Mouse (Mus musculus): Measurements from ENCODE around the gene Rimbp2.
"Not testable (repeated sequence)": the region's sequence is repeated elsewhere in the genome, so short reads cannot be mapped to it uniquely, and the experiment has no call there.

Gene Rimbp2

DNA sequence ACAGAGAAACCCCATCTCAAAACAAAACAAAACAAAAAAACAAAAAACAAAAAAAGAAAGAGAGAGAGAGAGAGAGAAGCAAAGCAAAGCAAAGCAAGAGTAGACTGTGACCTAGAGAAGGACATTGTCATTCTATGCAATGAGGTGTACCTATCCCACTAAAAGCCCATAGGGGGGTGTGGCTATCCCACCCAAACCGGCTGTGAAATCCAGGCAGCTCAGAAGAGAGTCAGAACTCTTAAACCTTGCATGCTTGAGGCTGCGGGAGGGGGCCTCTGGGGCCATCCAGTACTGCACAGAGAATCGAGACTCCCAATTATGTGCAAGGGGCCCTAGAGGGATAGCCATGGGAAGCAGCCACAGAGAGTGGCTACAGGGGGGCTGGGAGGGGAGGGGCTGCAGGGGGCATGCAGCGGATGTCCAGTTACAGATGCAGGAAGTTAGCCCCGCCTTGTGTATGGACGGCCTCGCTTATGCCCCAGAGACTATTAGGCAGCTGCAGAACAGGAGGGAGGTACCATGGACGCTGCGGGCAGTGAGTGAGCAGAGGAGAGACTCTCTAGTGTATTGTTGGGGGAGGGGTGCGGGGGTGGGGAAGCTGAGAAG lies 184.2 kb downstream of the Rimbp2 start:
- in situ Hi-C loops (cut with MboI, MseI): no loop called here

DNA sequence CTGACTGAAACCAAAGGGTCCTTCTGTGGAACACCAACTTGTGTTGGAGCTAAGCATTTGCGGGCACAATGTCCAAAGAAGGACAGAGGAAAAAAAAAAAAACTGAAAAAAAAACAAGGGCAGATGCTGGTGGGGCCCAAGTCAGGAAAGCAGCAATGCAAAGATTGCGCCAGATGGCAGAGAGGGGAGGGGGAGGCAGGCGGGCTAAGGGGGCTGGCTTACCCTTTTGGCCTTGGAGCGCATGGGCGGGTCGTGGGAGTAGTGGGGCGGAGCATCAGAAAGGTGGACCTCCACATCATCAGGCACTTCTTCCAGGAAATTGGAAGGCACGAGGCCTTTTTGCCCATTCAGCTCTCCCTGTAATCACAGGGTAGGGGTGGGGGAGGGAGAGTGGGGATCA lies 192.2 kb downstream of the Rimbp2 start:
- in situ Hi-C loops (cut with MboI, MseI): no loop called here

DNA sequence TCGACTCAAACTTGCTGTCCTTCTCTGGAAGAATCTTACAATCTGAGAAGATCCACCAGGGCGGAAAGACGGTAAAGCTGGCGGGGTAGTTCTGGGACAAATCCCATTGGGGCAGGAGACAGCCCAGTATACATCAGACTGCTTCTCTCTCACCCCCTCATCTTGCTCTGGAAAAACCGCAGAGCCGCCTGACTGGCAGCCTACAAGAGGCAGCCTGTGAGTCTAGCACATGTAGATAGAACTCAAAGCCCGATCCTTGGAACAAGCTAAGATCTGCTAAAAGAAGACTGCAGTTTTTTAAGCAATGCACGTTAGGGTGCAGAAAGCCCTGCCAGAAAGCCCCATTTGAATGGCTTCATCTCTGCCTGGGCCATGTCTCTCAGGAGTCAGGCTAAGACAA lies 207.0 kb downstream of the Rimbp2 start:
- in situ Hi-C loops (cut with MboI, MseI): no loop called here

GRCm38 (mm10) chr5:128745206-128745605 lies 208.1 kb downstream of the Rimbp2 start:
- in situ Hi-C loops (cut with MboI, MseI): no loop called here

- in situ Hi-C loops (cut with MboI, MseI): no loop called here
These were observed 208.9 kb downstream of the Rimbp2 start for GRCm38 (mm10) chr5:128744351-128744750.

- in situ Hi-C loops (cut with MboI, MseI): no loop called here
These were observed 213.5 kb downstream of the Rimbp2 start for GRCm38 (mm10) chr5:128739838-128740171.

- in situ Hi-C loops (cut with MboI, MseI): no loop called here
These were observed 214.0 kb downstream of the Rimbp2 start for GRCm38 (mm10) chr5:128739168-128739837.

DNA sequence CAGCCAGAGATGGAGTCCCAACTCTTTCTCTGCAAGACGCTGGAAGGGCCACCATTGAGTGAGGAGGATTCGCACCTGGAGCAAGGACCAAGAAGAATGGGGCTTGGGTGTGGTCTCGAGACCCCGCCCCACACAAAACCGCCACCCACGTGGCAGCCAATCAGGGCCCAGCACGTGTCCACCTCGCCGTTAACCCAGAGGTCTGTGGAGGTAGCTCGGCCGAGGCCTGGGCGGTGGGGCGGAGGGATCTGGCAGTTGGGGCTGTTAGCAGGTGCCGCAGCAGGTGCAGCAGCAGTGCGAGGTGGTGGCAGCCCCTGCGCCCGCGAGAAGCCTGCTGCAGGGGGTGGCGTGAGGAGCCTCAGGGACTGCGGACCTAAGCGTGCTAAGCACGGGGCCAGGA lies 217.4 kb downstream of the Rimbp2 start:
- in situ Hi-C loops (cut with MboI, MseI): no loop called here

GRCm38 (mm10) chr5:128733955-128734354 lies 219.3 kb downstream of the Rimbp2 start:
- in situ Hi-C loops (cut with MboI, MseI): loop anchor here (5.0 kb wide), 1 partner anchor 212 kb away; no protein-coding TSS in a partner anchor

DNA sequence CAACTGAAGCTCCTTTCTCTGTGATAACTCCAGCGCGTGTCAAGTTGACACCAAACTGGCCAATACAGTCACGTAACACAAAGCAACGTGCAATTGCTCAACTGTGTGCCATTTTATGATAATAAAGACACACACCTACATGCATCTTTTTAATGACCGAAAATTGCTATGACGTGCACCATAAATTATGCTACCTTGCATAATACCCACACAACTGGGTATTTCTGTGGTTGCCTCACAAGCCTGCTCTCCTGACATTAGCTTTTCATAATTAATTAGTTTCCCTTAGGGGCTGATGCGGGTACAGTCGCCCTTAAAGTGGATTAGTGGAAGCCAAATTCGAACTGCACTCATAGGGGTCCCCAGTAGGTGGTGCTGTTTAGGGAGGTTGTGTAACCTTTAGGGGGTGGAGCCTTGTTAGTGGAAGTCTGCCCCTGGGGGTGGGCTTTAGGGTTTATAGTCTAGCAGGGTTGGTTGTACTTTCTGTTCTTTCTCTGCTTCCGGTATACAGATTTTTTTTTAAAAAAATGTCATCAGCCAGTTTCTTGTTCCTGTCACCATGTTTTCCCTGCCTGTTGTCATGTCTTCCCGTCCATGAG lies 220.8 kb downstream of the Rimbp2 start:
- in situ Hi-C loops (cut with MboI, MseI): loop anchor here (5.0 kb wide), 1 partner anchor 210 kb away; no protein-coding TSS in a partner anchor

- in situ Hi-C loops (cut with MboI, MseI): loop anchor here (5.0 kb wide), 1 partner anchor 208 kb away; no protein-coding TSS in a partner anchor
These were observed 222.7 kb downstream of the Rimbp2 start for GRCm38 (mm10) chr5:128730634-128731033.

- in situ Hi-C loops (cut with MboI, MseI): no loop called here
These were observed 223.9 kb downstream of the Rimbp2 start for GRCm38 (mm10) chr5:128729341-128729740.

- in situ Hi-C loops (cut with MboI, MseI): not testable (repeated sequence)
These were observed 232.8 kb downstream of the Rimbp2 start for GRCm38 (mm10) chr5:128720461-128720860.

DNA sequence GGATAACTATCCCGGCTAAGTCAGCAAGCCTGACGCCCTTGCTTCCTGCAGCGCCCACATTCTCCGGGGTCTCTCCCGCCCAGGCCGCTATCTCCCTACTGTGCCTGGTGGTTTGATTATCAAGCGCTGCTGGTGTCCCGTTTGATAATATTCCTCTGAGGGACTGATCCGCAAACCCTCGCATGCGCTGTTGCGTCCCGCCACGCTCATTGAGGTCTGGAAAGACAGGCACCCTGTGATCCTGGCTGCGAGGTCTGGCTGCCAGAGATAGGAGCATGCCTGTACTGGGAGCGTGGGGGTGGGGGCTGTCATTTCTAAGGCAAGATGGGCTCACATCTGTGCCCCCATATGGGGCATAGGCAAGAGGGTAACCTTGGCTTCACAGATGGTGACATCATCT lies 238.1 kb downstream of the Rimbp2 start:
- in situ Hi-C loops (cut with MboI, MseI): no loop called here

GRCm38 (mm10) chr5:128711847-128712246 lies 241.4 kb downstream of the Rimbp2 start:
- in situ Hi-C loops (cut with MboI, MseI): no loop called here

GRCm38 (mm10) chr5:128710596-128710995 lies 242.7 kb downstream of the Rimbp2 start:
- in situ Hi-C loops (cut with MboI, MseI): no loop called here

GRCm38 (mm10) chr5:128708929-128709328 lies 244.4 kb downstream of the Rimbp2 start:
- in situ Hi-C loops (cut with MboI, MseI): no loop called here
